Mouse (Mus musculus) mature B cell (primary cell): ENCODE data around the gene Vmn2r51.
"Not testable (repeated sequence)": the region's sequence is repeated elsewhere in the genome, so short reads cannot be mapped to it uniquely, and the experiment has no call there.

Source experiments
- in situ Hi-C: fragments of 300-500 bp; cut with MboI; formaldehyde crosslinking; loops from 2 replicates; pipeline ENCODE4 v1.14.3; 2019

The Vmn2r51 gene

GRCm38 (mm10) chr7:10105641-10106040 lies at the start of gene Vmn2r51:
Gene Vmn2r51, minus strand, starts transcription at chr7:10105741.
- in situ Hi-C loops, result not testable (repeated sequence)

GRCm38 (mm10) chr7:10053196-10053595 lies 52.3 kb downstream of the Vmn2r51 start, which contains the start of gene Vmn2r50:
Gene Vmn2r50, minus strand, starts transcription at chr7:10053296.
- in situ Hi-C loops, result not testable (repeated sequence)
